Mouse (Mus musculus): ENCODE results near the gene Hist1h2bk. TPM values are rescaled to one million over a fixed set of nuclear protein-coding genes. Genes with fewer than 3 reads are reported as not detected.

Gene Hist1h2bk
- polyA plus RNA-seq, 1 experiment, result 30.0 TPM

- Histone ChIP-seq H3K27me3 (ENCODE audit: control insufficient read depth, insufficient read depth, low read length) (no peaks in the 10 kb centered on the region), H3K4me3 (ENCODE audit: extremely low read depth, insufficient read depth, insufficient read length) (peak overlapping the region; percentile 33; the same call in 1 of the 2 replicates), H3K4me1 (ENCODE audit: control insufficient read depth, insufficient read depth, insufficient read length) (peaks cover 3% of the 10 kb centered on the region; the same call in 1 of the 2 replicates), H3K36me3 (ENCODE audit: control insufficient read depth, insufficient read depth, low read length) (no peaks in the 10 kb centered on the region), H3K27ac (ENCODE audit: insufficient read depth, low read length) (0 out of 2 replicates have a peak overlapping the region, but pooled peaks have one; percentile 54)
- WGBS, result 2% methylated on average over 14 of the region's 14 CpGs
- DNase-seq (ENCODE audit: low read depth in 1 of 2, low spot score in 2 of 2), result no peak
- TF ChIP-seq CTCF (IDR thresholded peaks at IDR 0.05; ENCODE audit: extremely low read depth, insufficient read depth, insufficient read length, insufficient replicate concordance) (no peak), POLR2A (IDR thresholded peaks at IDR 0.05; ENCODE audit: low read depth, low read length) (no peak)
These were observed 1.0 kb upstream of the Hist1h2bk start for GRCm38 (mm10) chr13:22034443-22035266.

GRCm38 (mm10) chr13:22036149-22036956 lies 683 bp downstream of the Hist1h2bk start:
- DNase-seq (ENCODE audit: low read depth in 1 of 2, low spot score in 2 of 2), result no peak
- H3K27ac ChIP-seq (ENCODE audit: insufficient read depth, low read length), result peak overlapping the region; percentile 38
- peak overlapping the region; percentile 30; the same call in 1 of the 2 replicates for H3K4me3 ChIP-seq (ENCODE audit: extremely low read depth, insufficient read depth, insufficient read length)
- no peak for TF ChIP-seq POLR2A (IDR thresholded peaks at IDR 0.05; ENCODE audit: low read depth, low read length)
- no peak for TF ChIP-seq CTCF (IDR thresholded peaks at IDR 0.05; ENCODE audit: extremely low read depth, insufficient read depth, insufficient read length, insufficient replicate concordance)
- H3K36me3 ChIP-seq (ENCODE audit: control insufficient read depth, insufficient read depth, low read length), result no peaks in the 10 kb centered on the region
- WGBS, result 4% methylated on average over 21 of the region's 23 CpGs
- H3K4me1 ChIP-seq (ENCODE audit: control insufficient read depth, insufficient read depth, insufficient read length), result peaks cover 3% of the 10 kb centered on the region; the same call in 1 of the 2 replicates
- H3K27me3 ChIP-seq (ENCODE audit: control insufficient read depth, insufficient read depth, low read length), result no peaks in the 10 kb centered on the region

DNA sequence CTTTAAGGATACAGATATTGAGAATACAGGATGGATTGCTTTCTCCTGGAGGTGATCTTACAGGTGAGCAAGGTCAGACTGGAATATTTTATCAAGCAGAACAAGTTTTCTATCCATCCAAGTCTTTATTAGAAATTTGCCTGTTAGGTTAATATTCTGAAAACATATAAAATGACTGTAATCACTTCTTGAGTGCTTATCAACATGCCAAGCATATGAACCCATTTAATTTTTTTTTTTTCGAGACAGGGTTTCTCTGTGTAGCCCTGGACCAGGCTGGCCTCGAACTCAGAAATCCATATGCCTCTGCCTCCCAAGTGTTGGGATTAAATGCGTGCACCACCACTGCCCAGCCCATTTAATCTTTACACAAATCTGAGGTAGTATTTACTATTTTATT lies 1.3 kb downstream of the Hist1h2bk start:
- Histone ChIP-seq H3K27me3 (ENCODE audit: control insufficient read depth, insufficient read depth, low read length) (no peaks in the 10 kb centered on the region), H3K4me3 (ENCODE audit: extremely low read depth, insufficient read depth, insufficient read length) (no peak overlapping the region), H3K36me3 (ENCODE audit: control insufficient read depth, insufficient read depth, low read length) (no peaks in the 10 kb centered on the region), H3K27ac (ENCODE audit: insufficient read depth, low read length) (no peak overlapping the region), H3K4me1 (ENCODE audit: control insufficient read depth, insufficient read depth, insufficient read length) (peaks cover 3% of the 10 kb centered on the region; the same call in 1 of the 2 replicates)
- WGBS, result 77% methylated on average over 3 of the region's 3 CpGs
- no peak for DNase-seq (ENCODE audit: low read depth in 1 of 2, low spot score in 2 of 2)
- TF ChIP-seq CTCF (IDR thresholded peaks at IDR 0.05; ENCODE audit: extremely low read depth, insufficient read depth, insufficient read length, insufficient replicate concordance) (no peak), POLR2A (IDR thresholded peaks at IDR 0.05; ENCODE audit: low read depth, low read length) (no peak)

DNA sequence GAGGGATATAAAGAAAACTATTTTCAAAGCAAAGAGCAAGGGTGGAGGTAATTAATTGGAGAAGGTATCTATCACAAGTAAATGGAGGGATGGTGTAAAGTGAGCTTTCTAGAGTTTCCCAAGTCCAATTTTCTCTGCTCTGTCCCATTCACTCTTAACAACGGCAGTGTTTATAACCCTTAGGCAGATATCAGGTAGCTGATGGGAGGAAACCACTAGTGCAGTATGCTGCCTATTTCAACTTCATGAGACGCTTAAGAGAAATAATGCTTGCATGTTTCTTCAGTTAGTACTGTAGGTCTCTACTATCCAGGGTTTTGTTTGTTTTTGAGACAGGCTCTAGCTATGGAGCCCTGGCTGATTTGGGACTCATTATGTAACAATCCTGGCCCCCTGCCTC lies 1.7 kb downstream of the Hist1h2bk start:
- 81% methylated on average over 2 of the region's 2 CpGs for WGBS
- TF ChIP-seq POLR2A (IDR thresholded peaks at IDR 0.05; ENCODE audit: low read depth, low read length) (no peak), CTCF (IDR thresholded peaks at IDR 0.05; ENCODE audit: extremely low read depth, insufficient read depth, insufficient read length, insufficient replicate concordance) (no peak)
- no peak for DNase-seq (ENCODE audit: low read depth in 1 of 2, low spot score in 2 of 2)
- H3K4me3 ChIP-seq (ENCODE audit: extremely low read depth, insufficient read depth, insufficient read length), result no peak overlapping the region
- no peaks in the 10 kb centered on the region for H3K36me3 ChIP-seq (ENCODE audit: control insufficient read depth, insufficient read depth, low read length)
- H3K27ac ChIP-seq (ENCODE audit: insufficient read depth, low read length), result no peak overlapping the region
- H3K27me3 ChIP-seq (ENCODE audit: control insufficient read depth, insufficient read depth, low read length), result no peaks in the 10 kb centered on the region
- peaks cover 3% of the 10 kb centered on the region; the same call in 1 of the 2 replicates for H3K4me1 ChIP-seq (ENCODE audit: control insufficient read depth, insufficient read depth, insufficient read length)

DNA sequence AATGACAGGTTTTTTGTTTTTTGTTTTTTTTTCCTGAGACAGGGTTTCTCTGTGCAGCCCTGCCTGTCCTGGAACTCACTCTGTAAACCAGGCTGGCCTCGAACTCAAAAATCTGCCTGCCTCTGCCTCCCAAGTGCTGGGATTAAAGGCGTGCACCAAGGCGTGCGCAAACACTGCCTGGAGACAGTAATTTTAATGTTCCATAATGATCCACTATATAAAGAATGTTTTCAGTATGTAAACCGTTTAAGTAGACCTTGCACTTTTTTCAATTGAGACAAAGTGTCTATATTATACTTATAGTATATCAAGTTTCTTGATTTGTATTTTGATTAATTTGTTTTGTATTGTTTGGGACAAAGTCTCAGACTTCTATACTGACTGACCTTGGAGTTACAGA lies 3.7 kb downstream of the Hist1h2bk start:
- H3K4me3 ChIP-seq (ENCODE audit: extremely low read depth, insufficient read depth, insufficient read length), result no peak overlapping the region
- TF ChIP-seq CTCF (IDR thresholded peaks at IDR 0.05; ENCODE audit: extremely low read depth, insufficient read depth, insufficient read length, insufficient replicate concordance), result no peak
- no peak for TF ChIP-seq POLR2A (IDR thresholded peaks at IDR 0.05; ENCODE audit: low read depth, low read length)
- 88% methylated on average over 5 of the region's 5 CpGs for WGBS
- peaks cover 3% of the 10 kb centered on the region; the same call in 1 of the 2 replicates for H3K4me1 ChIP-seq (ENCODE audit: control insufficient read depth, insufficient read depth, insufficient read length)
- no peaks in the 10 kb centered on the region for H3K27me3 ChIP-seq (ENCODE audit: control insufficient read depth, insufficient read depth, low read length)
- H3K36me3 ChIP-seq (ENCODE audit: control insufficient read depth, insufficient read depth, low read length), result no peaks in the 10 kb centered on the region
- DNase-seq (ENCODE audit: low read depth in 1 of 2, low spot score in 2 of 2), result no peak
- H3K27ac ChIP-seq (ENCODE audit: insufficient read depth, low read length), result no peak overlapping the region

DNA sequence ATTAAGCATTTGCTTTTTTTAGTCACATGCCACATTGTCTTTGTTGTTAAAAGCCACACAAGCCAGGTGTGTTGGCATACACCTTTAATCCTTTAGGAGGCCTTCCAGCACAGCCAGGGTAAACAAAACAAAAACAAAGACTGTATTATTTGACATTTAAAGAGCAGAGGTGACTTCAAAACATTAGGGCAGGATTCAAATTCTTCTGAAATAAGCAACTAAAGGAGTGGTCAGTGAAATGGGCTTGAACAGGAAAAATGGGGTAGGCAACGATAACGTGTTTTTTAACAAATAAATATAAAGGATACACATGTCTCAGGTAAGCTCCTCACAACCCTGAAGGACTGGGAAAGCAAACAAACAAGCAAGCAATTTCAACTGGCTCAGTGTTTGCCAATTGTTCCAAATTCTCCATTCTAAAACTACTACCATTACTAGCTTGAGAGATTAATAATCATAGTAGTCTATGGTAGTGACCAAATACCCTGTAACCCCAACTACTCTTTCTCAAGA lies 4.3 kb downstream of the Hist1h2bk start:
- no peaks in the 10 kb centered on the region for H3K36me3 ChIP-seq (ENCODE audit: control insufficient read depth, insufficient read depth, low read length)
- TF ChIP-seq POLR2A (IDR thresholded peaks at IDR 0.05; ENCODE audit: low read depth, low read length) (no peak), CTCF (IDR thresholded peaks at IDR 0.05; ENCODE audit: extremely low read depth, insufficient read depth, insufficient read length, insufficient replicate concordance) (no peak)
- 14% methylated on average over 2 of the region's 2 CpGs for WGBS
- H3K4me1 ChIP-seq (ENCODE audit: control insufficient read depth, insufficient read depth, insufficient read length), result peaks cover under 1% of the 10 kb centered on the region; the same call in 1 of the 2 replicates
- H3K27ac ChIP-seq (ENCODE audit: insufficient read depth, low read length), result peak overlapping the region; percentile 91
- no peak overlapping the region for H3K4me3 ChIP-seq (ENCODE audit: extremely low read depth, insufficient read depth, insufficient read length)
- H3K27me3 ChIP-seq (ENCODE audit: control insufficient read depth, insufficient read depth, low read length), result no peaks in the 10 kb centered on the region
- no peak for DNase-seq (ENCODE audit: low read depth in 1 of 2, low spot score in 2 of 2)

Data from spleen, adult 2 months (tissue).